Mouse (Mus musculus) bone marrow, adult 2 months (tissue): Measurements from ENCODE around the gene Pabpc1l. TPM values are rescaled to one million over a fixed set of nuclear protein-coding genes. Genes with fewer than 3 reads are reported as not detected.

Experiments
- H3K27ac ChIP-seq: fragments of 200-500 bp; 2 replicates; pipeline ENCODE4 v1.5.1; 2012; ENCODE audit warnings: low read depth, mild to moderate bottlenecking, control low read depth, inconsistent platforms, low read length; ENCODE audit not compliant: control insufficient read depth, poor library complexity, insufficient read depth
- H3K4me1 ChIP-seq: fragments of 200-500 bp; 2 replicates; pipeline ENCODE4 v1.6.1; 2011; ENCODE audit warnings: low read length; ENCODE audit not compliant: control insufficient read depth, insufficient read depth
- H3K4me3 ChIP-seq: fragments of 200-500 bp; replicated peaks from 2 replicates; pipeline ENCODE3; 2011; ENCODE audit warnings: mild to moderate bottlenecking, low read depth, low read length, control low read depth; ENCODE audit not compliant: control insufficient read depth
- CTCF ChIP-seq: fragments of 200-500 bp; IDR thresholded peaks from 2 replicates; pipeline ENCODE4 v1.5.1; 2011; ENCODE audit warnings: low read length, control low read depth; ENCODE audit not compliant: control insufficient read depth, insufficient read depth
- POLR2A ChIP-seq: fragments of 200-500 bp; IDR thresholded peaks from 2 replicates; pipeline ENCODE4 v1.6.1; 2011; ENCODE audit warnings: low read depth, mild to moderate bottlenecking, control low read depth, low read length, borderline replicate concordance; ENCODE audit not compliant: control insufficient read depth
- whole genome bisulfite sequencing: fragments of 180-500 bp; shearing (Covaris S2); methylation state at CpG from one replicate; pipeline ENCODE4 v1.1.7; 2018; 5-methylcytosine and 5-hydroxymethylcytosine counted together
- polyA plus RNA-seq: library from polyadenylated mRNA; stranded (reverse); fragments of >200 nt; gene quantifications from 2 replicates; pipeline ENCODE4 v1.2.4, GENCODE M21; 2011; ENCODE audit warnings: low replicate concordance; ENCODE audit not compliant: missing spikeins, insufficient read depth, insufficient read length

Pabpc1l gene
- polyA plus RNA-seq, 1 experiment: 10.8 TPM

- Histone ChIP-seq H3K4me1 (peaks cover 5% of the 10 kb centered on the region), H3K27ac (no peak overlapping the region), H3K4me3 (no peak overlapping the region)
- no peak for TF ChIP-seq CTCF
- no peak for TF ChIP-seq POLR2A
- WGBS: 88% methylated on average over 2 of the region's 2 CpGs
Measured at GRCm38 (mm10) chr2:164072109-164072508, 46.9 kb downstream of the Pabpc1l start.

- H3K4me1 ChIP-seq: peaks cover 6% of the 10 kb centered on the region
- TF ChIP-seq POLR2A (no peak), CTCF (no peak)
- no peak overlapping the region for H3K4me3 ChIP-seq
- H3K27ac ChIP-seq: no peak overlapping the region
- WGBS: 82% methylated on average over 7 of the region's 7 CpGs
Measured at GRCm38 (mm10) chr2:164073120-164073519, 47.9 kb downstream of the Pabpc1l start.

- peaks cover 6% of the 10 kb centered on the region for H3K4me1 ChIP-seq
- H3K27ac ChIP-seq: peak overlapping the region; percentile 97
- TF ChIP-seq POLR2A (peak; percentile 99), CTCF (peak; percentile 79)
- peak overlapping the region; percentile 92 for H3K4me3 ChIP-seq
- under 1% methylated on average over 48 of the region's 48 CpGs for WGBS
Measured at GRCm38 (mm10) chr2:164073918-164074578, 48.8 kb downstream of the Pabpc1l start.

GRCm38 (mm10) chr2:164075088-164075487, 49.8 kb downstream of the Pabpc1l start:
- peak overlapping the region; percentile 92 for H3K4me3 ChIP-seq
- WGBS: under 1% methylated on average over 5 of the region's 5 CpGs
- peak overlapping the region; percentile 97 for H3K27ac ChIP-seq
- TF ChIP-seq CTCF: no peak
- no peak for TF ChIP-seq POLR2A
- peaks cover 5% of the 10 kb centered on the region for H3K4me1 ChIP-seq

- 71% methylated on average over 8 of the region's 8 CpGs for WGBS
- Histone ChIP-seq H3K27ac (no peak overlapping the region; the same call in 1 of the 2 replicates), H3K4me3 (no peak overlapping the region), H3K4me1 (peaks cover 8% of the 10 kb centered on the region)
- no peak for TF ChIP-seq POLR2A
- TF ChIP-seq CTCF: no peak
Measured at GRCm38 (mm10) chr2:164076874-164077425, 51.7 kb downstream of the Pabpc1l start.

GRCm38 (mm10) chr2:164077875-164078274, 52.6 kb downstream of the Pabpc1l start:
- Histone ChIP-seq H3K4me3 (no peak overlapping the region), H3K4me1 (peaks cover 13% of the 10 kb centered on the region), H3K27ac (no peak overlapping the region)
- WGBS: 15% methylated on average over 5 of the region's 5 CpGs
- TF ChIP-seq CTCF: no peak
- TF ChIP-seq POLR2A: no peak

GRCm38 (mm10) chr2:164079488-164079887, 54.2 kb downstream of the Pabpc1l start:
- no peak for TF ChIP-seq CTCF
- no peak for TF ChIP-seq POLR2A
- WGBS: 47% methylated on average over 6 of the region's 6 CpGs
- H3K4me3 ChIP-seq: no peak overlapping the region
- peaks cover 15% of the 10 kb centered on the region for H3K4me1 ChIP-seq
- H3K27ac ChIP-seq: no peak overlapping the region

- Histone ChIP-seq H3K4me1 (peaks cover 17% of the 10 kb centered on the region), H3K27ac (peak overlapping the region; percentile 2; the same call in 1 of the 2 replicates)
Measured at GRCm38 (mm10) chr2:164081577-164081976, 56.3 kb downstream of the Pabpc1l start.

GRCm38 (mm10) chr2:164082175-164082574, 56.9 kb downstream of the Pabpc1l start:
- 63% methylated on average over 10 of the region's 10 CpGs for WGBS
- H3K27ac ChIP-seq: peak overlapping the region; percentile 50
- TF ChIP-seq POLR2A (no peak), CTCF (no peak)
- peaks cover 13% of the 10 kb centered on the region for H3K4me1 ChIP-seq
- H3K4me3 ChIP-seq: no peak overlapping the region

More at GRCm38 (mm10) chr2:164081577-164081976, 56.3 kb downstream of the Pabpc1l start:
- WGBS: 85% methylated on average over 10 of the region's 10 CpGs
- no peak for TF ChIP-seq POLR2A
- TF ChIP-seq CTCF: no peak
- H3K4me3 ChIP-seq: no peak overlapping the region
